Mouse (Mus musculus) embryo, embryonic 11.5 days (tissue): ENCODE measurements around the gene Tmem238l.

Experiments
- DNase-seq: peaks from one replicate; pipeline ENCODE4 v3.0.0-alpha.2; 2012; ENCODE audit warnings: low read depth, low spot score

The Tmem238l gene

DNA sequence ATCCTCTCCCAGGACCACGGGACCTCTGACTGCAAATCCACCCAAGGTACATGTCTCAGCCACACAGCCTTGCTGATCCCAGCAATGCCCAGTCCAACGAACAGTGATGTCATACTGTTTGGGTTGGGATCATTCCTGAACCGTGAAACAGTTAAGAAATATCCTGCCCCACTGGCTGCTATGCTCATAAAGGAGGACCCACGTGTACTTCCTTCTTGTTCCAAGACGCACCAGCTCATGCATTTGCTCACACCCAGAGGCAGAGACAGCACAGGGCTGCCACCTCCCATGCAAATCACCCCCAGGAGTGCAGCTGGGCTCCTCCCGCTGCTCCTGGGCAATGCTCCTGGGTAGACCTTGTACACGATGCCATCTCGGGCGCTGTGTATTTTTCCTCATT is at the start of gene Tmem238l:
Gene Tmem238l, plus strand, starts transcription at position 336 of the 400 bp plus-strand sequence.
- DNase-seq, result no peak

DNA sequence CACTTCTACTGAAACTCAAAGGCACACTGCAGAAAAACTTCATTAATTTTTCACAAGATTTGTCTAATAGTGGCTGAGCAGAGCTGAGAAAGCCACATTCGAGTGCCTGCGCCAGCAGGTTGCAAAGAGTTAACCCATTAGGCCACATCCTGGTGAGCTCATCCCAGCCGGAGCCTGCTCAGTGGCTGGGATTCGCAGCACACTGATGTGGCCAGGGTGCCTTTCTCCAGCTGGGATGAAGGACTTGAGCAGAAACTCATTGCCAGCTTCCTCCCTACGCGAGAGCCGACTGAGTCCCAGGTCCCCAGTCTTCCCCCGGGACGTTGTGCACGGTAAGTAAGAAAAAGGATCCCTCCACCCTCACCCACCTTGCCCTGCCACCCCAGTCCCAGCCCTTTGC is 44.6 kb upstream of the Tmem238l start, which contains the start of gene Pirt:
Gene Pirt, plus strand, starts transcription at position 171 of the 400 bp plus-strand sequence.
- DNase-seq, result no peak

DNA sequence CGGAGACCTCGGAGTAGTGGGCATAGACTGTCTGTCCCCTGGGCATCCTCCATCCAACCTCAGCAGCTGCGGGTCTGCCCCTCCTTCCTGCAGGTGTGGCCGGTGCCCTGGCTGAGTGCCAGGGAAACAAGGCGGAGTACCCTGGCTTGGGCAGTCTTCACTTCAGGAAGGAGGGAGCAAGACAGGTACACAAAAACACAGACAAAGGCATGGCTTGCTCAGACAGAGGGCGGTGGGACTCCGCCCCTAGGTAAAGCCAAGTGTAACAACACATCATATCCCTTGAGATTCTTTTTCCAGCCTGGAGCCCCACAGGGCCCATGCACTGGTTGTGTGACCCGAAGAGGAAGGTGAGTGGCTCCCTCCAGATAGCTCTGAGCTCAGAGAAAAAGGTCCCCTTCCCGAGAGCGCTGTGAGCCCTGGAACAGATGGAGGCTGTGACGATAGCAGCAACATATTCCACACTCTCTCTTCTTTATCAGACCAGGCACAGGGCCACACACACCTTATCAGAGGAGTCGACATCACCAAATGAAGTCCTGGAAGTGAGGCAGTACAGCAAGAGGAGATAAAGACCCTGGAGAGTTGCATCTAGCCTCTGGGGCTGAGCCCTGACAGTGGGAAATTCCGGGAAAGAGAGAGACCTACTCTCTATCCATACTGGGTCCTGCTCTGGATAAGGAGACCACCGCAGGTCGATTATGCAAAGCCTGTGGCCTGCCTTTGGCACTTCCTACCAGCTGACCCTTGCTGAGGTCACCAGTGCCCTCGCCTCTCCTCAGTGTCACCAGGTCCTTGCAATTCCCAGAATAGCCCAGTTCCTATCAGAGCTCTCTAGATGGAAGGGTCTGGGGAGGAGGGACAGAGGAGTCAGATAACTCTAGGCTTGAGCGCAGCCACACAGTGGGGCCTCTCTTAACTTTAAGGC is 43.6 kb upstream of the Tmem238l start:
- no peak for DNase-seq

DNA sequence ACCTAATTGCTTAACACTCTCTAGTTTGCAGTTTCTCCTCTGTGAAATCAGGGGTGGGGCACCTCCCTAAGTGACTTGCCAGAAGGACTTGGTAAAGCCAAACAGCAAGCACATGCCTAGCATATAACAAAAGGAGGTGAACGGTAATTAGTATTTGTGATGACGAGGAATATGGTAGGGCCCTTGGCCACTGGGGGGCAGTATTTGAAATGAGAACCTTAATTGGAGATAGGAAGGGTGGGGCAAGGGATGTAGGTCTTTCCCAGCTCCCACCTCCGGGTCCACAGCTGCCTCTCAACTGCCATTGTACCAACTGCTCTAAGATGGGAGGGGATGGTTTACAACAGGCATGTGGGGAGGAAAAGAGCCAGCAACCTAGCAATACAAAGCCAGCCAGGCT is 42.2 kb upstream of the Tmem238l start:
- DNase-seq, result no peak

DNA sequence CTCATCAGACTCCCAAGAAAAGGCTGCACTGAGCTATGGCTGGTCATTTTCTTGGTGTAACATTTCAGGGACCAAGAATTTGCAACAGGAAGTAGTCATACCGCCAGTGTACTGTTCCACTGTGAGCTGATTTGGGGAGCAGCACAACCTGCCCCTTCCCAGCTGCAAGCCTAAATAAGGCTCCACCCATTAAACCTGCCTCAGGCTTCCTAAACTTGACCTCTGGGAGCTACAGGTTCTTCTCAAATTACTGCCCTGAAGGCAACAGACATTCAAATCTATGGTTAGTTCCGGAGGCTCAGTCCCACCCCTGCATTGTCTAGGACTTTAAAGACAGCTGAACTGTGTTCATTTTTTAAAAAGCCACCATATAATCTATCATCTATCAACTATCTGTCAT is 36.4 kb upstream of the Tmem238l start:
- no peak for DNase-seq

DNA sequence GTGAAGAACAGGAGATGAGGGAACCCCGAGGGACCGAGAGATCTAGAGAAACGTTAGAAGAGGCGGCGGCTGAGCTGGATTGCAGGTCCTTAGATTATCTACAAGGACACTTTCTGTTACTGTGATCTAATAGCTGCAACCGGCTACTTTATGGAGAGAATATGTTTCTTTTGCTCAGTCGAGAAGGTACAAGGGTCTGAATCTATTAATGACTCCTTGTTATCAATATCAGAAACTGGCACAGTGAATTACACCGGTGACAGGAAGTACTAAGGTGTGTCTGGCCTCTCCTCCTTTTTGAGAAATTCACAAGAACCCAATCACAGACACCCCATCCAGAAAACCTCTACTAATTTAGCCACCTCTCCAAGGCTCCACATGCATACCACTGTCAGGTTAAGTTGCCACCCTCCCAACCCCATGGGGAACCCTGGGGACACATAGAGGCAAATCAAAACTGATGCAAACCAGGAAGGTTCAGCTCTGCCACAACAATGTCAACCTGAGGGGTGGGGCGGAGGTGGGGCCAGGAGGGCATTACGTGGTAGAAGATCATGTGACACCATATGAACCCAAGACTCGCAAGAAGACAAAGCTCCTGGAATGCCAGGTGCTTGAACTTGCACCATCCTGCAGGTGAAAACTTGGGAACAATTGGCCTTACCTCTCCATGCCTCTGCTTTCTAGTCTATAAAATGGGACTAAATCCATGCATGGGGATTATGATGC is 32.2 kb upstream of the Tmem238l start:
- DNase-seq, result no peak

DNA sequence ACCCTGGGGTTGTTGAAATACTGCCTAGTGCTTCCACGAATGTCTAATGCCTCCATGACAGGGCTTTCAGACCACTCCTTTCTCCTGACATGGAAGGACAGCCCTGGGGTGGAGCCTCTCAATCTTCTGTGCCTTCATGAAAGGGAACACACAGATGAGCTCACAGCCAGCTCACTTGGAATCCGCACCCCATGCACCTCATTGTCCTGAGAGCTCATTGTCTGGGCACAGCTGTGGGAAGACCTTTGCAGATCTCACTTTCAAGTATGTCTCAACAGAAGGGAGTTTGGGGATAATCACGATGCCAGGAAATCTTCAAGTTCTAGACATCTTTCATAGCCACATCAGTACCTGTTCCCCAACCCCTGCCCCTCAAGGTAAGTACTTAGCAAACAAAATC is 28.1 kb upstream of the Tmem238l start:
- no peak for DNase-seq

DNA sequence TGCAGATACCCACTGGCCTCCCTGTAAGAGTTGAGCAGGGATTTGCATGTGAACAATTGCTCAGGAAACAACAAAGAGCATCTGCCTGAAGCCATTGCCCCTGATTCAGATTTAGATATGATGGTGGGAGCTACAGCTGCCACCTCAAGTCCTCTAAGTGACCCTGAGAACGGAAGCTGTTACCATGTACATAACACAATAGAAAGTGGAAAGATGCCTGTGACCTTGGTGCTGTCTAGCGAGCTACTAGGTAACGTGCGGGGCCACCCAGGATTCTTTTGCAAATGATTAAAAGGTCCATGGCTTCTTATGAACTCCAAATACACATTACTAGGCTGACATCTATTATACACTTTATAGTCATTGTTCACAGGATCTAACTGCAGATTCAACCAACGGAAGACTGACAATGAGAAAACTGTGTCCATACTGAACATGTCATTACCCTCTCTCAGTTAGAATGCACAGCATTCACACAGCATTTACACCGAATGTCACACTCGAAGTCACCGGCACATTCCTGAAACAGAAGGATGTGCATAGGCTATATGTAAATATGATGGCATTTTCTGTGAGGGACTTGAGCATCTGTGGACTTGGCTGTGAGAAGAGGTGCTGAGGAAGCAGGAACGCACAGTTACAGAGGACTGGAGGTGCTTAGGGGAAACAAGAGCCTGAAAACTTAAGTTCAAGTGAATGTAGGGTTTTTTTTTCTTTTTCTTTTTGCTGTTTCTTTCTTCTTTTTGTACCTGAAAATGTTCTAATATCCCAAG is 23.4 kb upstream of the Tmem238l start:
- no peak for DNase-seq

DNA sequence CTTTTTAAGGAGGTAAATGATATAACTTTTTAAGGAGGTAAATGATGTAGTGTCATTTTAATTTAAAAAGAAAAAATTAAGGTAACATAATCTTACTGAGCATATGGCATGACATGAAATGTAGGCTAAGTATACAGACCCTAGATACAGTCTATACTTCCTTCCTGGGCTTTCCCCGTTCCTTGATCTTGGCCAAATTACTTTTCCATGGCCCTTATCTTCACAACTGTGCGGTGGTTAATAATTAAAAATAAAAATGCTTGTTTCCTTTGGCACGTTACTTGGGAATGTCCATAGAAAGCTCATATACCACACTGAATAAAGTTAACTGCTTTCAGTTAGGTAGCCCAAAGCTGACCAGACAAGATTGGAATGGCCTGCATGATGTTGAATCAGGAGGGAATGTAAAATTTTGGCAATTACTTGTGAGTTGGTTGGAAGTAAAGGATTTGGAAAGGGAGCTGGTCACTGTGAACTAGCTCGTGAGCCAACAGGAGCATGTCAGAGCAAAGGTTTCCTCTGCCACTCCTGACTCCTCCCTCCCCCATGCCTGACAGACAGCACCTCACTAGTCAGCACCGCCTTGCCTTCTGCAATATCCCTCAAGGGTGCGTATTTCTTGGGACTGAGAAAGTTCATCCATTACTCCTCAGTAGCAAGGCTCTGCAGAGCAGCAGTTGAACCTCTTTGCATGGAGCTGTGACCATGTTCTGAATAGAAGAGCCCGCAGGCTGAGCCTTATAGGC is 21.8 kb upstream of the Tmem238l start:
- no peak for DNase-seq

DNA sequence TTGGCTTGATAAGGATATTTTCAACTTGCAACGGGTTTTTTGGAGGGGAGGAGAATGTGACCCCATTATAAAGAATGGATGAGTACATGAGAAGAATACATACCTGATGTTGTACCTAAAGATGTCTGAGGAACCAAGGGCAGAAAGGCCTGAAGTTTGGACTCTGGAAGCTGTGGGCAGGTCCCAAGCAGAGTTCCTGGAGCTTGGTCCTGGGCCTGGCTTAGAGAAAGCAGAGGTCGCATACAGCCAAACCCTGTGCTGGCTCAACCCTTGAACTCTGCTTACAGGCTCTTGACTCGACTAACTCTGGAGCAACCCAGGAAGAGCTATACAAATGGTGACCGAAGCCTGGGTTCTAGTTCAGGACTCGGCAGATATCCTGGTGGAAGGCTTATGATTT is 14.4 kb upstream of the Tmem238l start:
- DNase-seq, result no peak

DNA sequence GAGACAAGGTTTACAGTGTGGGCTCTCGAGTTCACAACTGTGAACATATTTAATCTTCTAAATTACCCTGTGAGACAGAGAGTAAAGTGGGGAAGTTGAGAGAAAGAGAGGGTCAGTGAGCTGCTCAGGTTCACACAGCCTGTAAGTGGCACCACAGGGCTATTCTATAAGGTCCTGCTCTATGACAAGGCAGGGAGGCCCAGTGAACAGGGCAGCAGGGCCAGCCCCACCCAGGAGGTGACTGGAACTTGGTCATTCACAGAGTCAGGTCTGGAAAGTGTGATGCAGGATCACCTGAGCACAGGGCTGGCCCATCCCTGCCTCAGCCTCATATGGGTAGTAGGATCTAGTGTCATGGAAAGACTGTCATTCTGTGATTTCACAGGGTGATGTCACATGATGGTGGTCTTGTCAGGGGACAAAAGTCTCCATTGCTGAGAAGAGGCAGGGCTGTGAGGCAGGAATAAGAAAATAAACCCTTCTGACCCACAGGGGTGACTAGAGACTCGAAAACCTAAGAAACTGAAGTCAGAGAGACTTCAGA is 11.1 kb upstream of the Tmem238l start:
- no peak for DNase-seq

DNA sequence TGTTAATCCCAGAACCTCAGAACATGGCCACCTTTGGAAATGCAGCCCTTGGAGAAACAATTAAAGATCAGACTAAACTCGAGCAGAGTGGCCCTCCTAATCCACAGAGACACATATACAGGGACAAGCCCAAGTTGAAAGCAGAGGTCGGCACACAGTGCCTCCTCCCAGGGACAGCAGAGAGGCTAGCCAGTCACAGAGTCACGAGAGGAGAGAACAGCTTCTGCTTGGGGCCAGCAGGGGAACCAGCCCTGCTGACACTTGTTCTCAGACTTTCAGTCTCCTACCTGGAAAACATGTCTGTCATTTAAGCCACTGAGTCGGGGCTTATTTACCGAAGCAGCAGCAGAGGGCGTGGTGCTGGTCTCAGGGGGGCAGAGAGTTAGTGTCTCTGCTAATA is 9.9 kb upstream of the Tmem238l start:
- no peak for DNase-seq

DNA sequence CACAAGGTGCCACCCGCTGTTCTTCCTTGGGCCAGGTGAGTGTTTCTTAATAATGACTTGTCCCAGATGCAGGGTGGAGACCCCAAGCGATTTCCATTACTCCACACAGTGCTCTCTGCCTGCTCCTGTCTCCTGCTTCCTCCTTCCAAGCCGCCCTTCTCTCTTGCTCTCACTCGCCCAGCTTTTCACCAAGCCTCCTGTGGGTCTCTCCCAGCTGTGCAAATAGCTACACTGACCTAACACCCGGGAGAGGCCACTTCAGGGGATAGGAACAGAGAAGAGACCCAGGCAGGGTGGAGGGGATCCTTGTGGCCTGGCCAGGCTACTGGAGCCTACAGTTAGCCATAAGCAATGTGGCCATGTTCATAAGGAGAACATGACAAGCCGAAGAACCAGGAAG is 9.5 kb upstream of the Tmem238l start:
- no peak for DNase-seq

DNA sequence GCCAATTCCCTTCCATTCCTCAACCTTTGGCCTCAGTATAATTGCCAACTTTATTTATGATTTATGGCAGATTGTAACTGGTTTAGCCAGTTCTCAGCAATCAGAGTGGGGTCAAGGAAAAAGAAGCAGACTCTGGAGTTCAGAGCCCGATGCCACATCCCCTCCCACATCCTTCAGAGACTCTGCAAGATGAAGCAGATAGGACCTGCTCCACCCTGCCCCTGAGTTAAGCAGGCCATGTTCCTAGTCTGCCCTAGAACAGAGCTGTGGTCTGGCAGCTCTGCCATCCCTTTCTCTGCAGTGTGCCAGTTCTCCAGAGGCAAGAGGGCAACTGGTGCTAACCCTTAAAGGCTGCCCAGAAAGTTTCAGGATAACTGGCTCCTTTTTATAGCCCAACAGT is 4.4 kb downstream of the Tmem238l start:
- no peak for DNase-seq

DNA sequence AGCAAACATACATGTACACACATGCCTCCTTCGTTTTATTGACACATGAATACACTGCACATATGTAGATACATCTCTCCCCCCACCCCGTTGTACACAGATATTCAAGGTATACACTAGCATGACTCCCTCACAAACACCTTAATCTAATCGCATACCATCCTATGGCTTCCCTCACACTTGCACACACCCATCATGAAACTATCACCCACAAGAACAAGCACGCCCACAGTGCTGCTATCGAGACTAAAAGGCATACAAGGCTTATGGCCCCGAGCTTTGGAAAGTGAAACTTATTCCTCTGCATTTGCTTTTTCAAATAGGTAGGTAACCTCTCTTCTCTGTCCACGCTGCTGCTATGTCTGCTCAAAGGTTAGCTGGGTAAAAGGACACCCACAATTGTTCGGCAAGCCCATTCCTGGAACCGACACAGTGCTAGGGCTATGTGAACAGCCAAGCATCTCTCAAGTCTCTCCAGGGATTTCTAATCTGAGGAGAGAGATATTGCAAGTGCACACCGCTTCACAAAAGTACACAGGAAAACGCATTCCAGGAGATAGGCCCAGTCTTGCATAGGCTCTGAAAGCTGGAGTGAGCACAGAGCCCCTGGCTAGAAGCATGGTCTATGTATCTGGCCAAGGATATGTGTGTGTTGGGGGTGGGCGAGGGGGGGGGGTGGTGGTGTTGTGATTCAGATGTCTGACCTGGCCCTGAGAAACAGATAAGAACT is 5.2 kb downstream of the Tmem238l start:
- no peak for DNase-seq

DNA sequence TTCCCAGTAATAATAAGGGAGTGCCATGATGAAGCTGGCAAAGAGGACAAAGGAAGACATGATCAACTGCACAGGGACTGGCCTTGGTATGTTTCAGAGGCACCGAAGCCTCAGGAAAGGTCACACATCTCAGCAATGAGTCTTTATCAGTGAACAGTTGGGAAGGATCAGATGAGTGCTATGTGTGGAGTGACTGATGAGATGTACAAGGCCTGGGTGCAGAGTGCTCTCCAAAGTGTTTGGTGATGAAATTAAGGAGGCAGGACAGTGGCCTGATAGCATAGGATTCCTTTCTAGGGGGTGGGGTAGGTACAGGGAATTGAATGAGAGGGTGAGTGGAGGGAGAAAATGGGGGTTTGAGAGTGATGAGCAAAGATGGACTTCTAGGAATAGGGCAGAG is 7.0 kb downstream of the Tmem238l start:
- DNase-seq, result no peak

DNA sequence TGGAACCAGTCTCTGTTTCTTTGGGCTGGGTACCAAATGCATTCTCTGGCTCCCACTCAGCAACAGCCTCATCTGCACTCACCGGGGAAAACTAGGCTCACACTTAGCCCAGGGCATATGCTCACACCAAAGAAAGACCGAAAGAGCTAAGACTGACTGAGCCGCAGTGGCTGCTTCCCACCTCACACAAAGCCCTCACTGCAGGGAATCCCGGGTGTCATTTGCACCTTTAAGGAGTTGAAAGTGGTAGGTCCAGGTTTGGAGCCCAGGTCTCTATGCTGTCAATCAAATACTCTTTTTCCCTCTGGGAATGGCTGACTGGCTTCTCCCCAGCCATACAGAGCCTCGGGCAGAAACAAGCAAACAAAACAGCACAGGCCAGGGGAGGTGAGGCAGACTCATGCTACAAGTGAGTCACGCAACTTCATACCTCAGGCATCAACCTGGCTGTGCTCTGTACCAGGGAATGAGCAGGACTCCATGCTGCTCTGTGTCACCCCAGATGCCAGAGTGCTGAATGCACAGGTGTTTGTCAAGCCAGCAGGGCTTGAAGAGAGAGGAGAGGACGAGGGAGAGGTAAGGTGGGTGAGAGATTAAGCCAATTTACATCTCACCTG is 10.2 kb downstream of the Tmem238l start:
- no peak for DNase-seq

DNA sequence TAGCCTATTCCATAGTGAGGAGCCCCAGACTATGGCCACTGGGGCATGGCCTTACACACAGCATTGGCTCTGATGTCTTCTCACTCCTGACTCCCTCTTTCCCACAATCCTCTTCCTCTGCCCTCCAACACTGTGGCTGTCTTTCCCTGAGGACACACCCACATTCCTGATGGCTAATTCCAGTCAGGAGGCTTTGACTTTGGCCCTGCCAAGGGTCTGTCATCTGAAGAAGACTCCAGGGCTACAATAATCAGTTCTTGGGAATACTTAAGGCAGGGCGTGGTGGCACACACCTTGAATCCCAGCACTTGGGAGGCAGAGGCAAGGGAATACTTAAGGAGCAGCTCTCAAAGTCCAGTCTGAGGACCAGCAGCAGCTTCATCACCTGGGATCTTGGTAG is 12.1 kb downstream of the Tmem238l start:
- DNase-seq, result no peak

DNA sequence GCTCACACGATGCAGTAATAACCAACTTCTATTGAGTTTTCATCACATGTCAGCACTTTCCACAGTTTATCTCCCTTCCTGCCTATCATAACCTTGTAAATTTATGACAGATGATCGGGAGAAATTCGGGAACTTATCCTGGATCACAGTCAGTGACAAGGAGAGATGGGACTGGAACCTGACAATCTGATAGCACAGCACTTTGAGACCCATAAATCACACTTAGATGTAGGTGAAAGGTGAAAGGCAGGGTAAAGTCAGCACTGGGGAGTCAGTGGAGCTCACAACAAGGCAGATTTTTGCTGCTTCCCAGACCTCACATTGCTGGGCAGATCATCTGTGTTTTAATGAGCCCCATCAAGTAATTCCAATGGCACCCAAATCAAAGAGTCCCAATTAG is 17.1 kb downstream of the Tmem238l start:
- DNase-seq, result no peak
